ENCODE assay signal across 20 mouse cellular contexts in genomic region chr2:30768529-30768928, GRCm38 (mm10). TPM values are rescaled to one million over a fixed set of nuclear protein-coding genes. Genes with fewer than 3 reads are reported as not detected.
DNase-seq lines count a peak whose midpoint lies in the region; ATAC-seq and TF ChIP-seq lines count a peak whose summit lies in the region.
"Had no signal": no experiment of that assay in that cellular context is flagged by ENCODE, and none has a peak within 500 bp of the region (broad histone marks: within the 10 kb centered on the region; RNA-seq: fewer than 3 reads in every experiment).

No protein-coding gene starts in this region.

- H3K4me2 ChIP-seq in forebrain, postnatal 0 days (ENCODE audit: low read depth): no peak overlapping the region
- no peak overlapping the region for H3K4me2 ChIP-seq in hindbrain, embryonic 15.5 days
- no peak overlapping the region for H3K4me2 ChIP-seq in hindbrain, embryonic 16.5 days (ENCODE audit: low read length)
- no peak overlapping the region for H3K4me2 ChIP-seq in neural tube, embryonic 13.5 days
- H3K4me2 ChIP-seq in liver, embryonic 15.5 days: peak overlapping the region; percentile 21; the same call in 1 of the 2 replicates
- H3K4me2 ChIP-seq: embryonic facial prominence, embryonic 13.5 days; kidney, embryonic 15.5 days; limb, embryonic 15.5 days; lung, embryonic 14.5 days had no signal

- no peak for TF ChIP-seq CTCF in forebrain, postnatal 0 days (IDR thresholded peaks at IDR 0.05; ENCODE audit: low read depth)

- DNase-seq in forebrain, embryonic 10.5 days (ENCODE audit: extremely low spot score, low spot score): no peak
- no peak for DNase-seq in forebrain, postnatal 0 days
- no peak for DNase-seq in neural tube, embryonic 10.5 days (ENCODE audit: extremely low spot score, low spot score)
- DNase-seq in frontal cortex, postnatal 36 days (ENCODE audit: low spot score in 2 of 2): no peak
- DNase-seq: cerebellum, adult 8-10 months; heart, postnatal 14 days; layer of hippocampus, adult 9-11 months; lung, postnatal 14 days; right cerebral cortex, adult 18-20 months; thymus, postnatal 25 days had no signal

- no peak for ATAC-seq in forebrain, postnatal 0 days
- ATAC-seq in hindbrain, embryonic 15.5 days (ENCODE audit: low FRiP score, low read depth): no peak
- ATAC-seq in hindbrain, embryonic 16.5 days: no peak
- no peak for ATAC-seq in neural tube, embryonic 13.5 days (ENCODE audit: low read depth)
- ATAC-seq in liver, embryonic 15.5 days (ENCODE audit: insufficient read depth): no peak

- WGBS in forebrain, embryonic 10.5 days: 88% methylated on average over 5 of the region's 5 CpGs
- WGBS in forebrain, postnatal 0 days: 77% methylated on average over 5 of the region's 5 CpGs
- WGBS in hindbrain, embryonic 15.5 days: 87% methylated on average over 5 of the region's 5 CpGs
- 82% methylated on average over 5 of the region's 5 CpGs for WGBS in hindbrain, embryonic 16.5 days
- 83% methylated on average over 5 of the region's 5 CpGs for WGBS in neural tube, embryonic 13.5 days
- 36% methylated on average over 5 of the region's 5 CpGs for WGBS in liver, embryonic 15.5 days (ENCODE audit: insufficient replicate concordance)

- peak overlapping the region; percentile 65 for H3K27ac ChIP-seq in forebrain, embryonic 10.5 days
- H3K27ac ChIP-seq in forebrain, postnatal 0 days (ENCODE audit: low read depth, low read length): no peak overlapping the region
- 0 out of 2 replicates have a peak overlapping the region, but pooled peaks have one; percentile 6 for H3K27ac ChIP-seq in hindbrain, embryonic 15.5 days (replicated peaks)
- no peak overlapping the region for H3K27ac ChIP-seq in hindbrain, embryonic 16.5 days (ENCODE audit: low read depth, low read length)
- H3K27ac ChIP-seq in neural tube, embryonic 13.5 days (replicated peaks): peak overlapping the region; percentile 23; the same call in 1 of the 2 replicates
- peak overlapping the region; percentile 99 for H3K27ac ChIP-seq in liver, embryonic 15.5 days (replicated peaks)
- H3K27ac ChIP-seq: embryonic facial prominence, embryonic 13.5 days had no signal

- no peaks in the 10 kb centered on the region for H3K36me3 ChIP-seq in forebrain, embryonic 10.5 days (replicated peaks)
- no peaks in the 10 kb centered on the region for H3K36me3 ChIP-seq in forebrain, postnatal 0 days (ENCODE audit: insufficient read depth)
- H3K36me3 ChIP-seq in hindbrain, embryonic 15.5 days: no peaks in the 10 kb centered on the region
- H3K36me3 ChIP-seq in hindbrain, embryonic 16.5 days (ENCODE audit: control insufficient read depth, insufficient read depth, low read length): no peaks in the 10 kb centered on the region
- H3K36me3 ChIP-seq in neural tube, embryonic 13.5 days: no peaks in the 10 kb centered on the region
- no peaks in the 10 kb centered on the region for H3K36me3 ChIP-seq in liver, embryonic 15.5 days (replicated peaks)
- H3K36me3 ChIP-seq: embryonic facial prominence, embryonic 13.5 days; kidney, embryonic 15.5 days; limb, embryonic 15.5 days had no signal

- peaks cover 63% of the 10 kb centered on the region for H3K4me1 ChIP-seq in forebrain, embryonic 10.5 days
- H3K4me1 ChIP-seq in forebrain, postnatal 0 days (ENCODE audit: insufficient read depth): peaks cover 11% of the 10 kb centered on the region
- H3K4me1 ChIP-seq in hindbrain, embryonic 15.5 days (replicated peaks): peaks cover 31% of the 10 kb centered on the region
- peaks cover 22% of the 10 kb centered on the region for H3K4me1 ChIP-seq in hindbrain, embryonic 16.5 days (ENCODE audit: control insufficient read depth, insufficient read depth, low read depth, low read length)
- H3K4me1 ChIP-seq in neural tube, embryonic 13.5 days (replicated peaks): peaks cover 43% of the 10 kb centered on the region
- peaks cover 59% of the 10 kb centered on the region for H3K4me1 ChIP-seq in liver, embryonic 15.5 days (replicated peaks)

- H3K9ac ChIP-seq in forebrain, postnatal 0 days: no peak overlapping the region
- H3K9ac ChIP-seq in hindbrain, embryonic 15.5 days: no peak overlapping the region
- H3K9ac ChIP-seq in hindbrain, embryonic 16.5 days (ENCODE audit: low read depth, low read length): no peak overlapping the region
- no peak overlapping the region for H3K9ac ChIP-seq in neural tube, embryonic 13.5 days
- no peak overlapping the region for H3K9ac ChIP-seq in liver, embryonic 15.5 days
- H3K9ac ChIP-seq: kidney, embryonic 15.5 days; limb, embryonic 15.5 days; lung, embryonic 14.5 days had no signal

- no peak overlapping the region for H3K4me3 ChIP-seq in forebrain, embryonic 10.5 days
- H3K4me3 ChIP-seq in forebrain, postnatal 0 days (ENCODE audit: low read depth, low read length): no peak overlapping the region
- H3K4me3 ChIP-seq in hindbrain, embryonic 15.5 days: no peak overlapping the region
- H3K4me3 ChIP-seq in hindbrain, embryonic 16.5 days (ENCODE audit: low read length): no peak overlapping the region
- no peak overlapping the region for H3K4me3 ChIP-seq in neural tube, embryonic 13.5 days
- H3K4me3 ChIP-seq in liver, embryonic 15.5 days (replicated peaks): no peak overlapping the region
- H3K4me3 ChIP-seq: embryonic facial prominence, embryonic 13.5 days; kidney, embryonic 15.5 days; limb, embryonic 10.5 days; limb, embryonic 15.5 days had no signal

- peaks cover 11% of the 10 kb centered on the region for H3K9me3 ChIP-seq in forebrain, embryonic 10.5 days
- no peaks in the 10 kb centered on the region for H3K9me3 ChIP-seq in forebrain, postnatal 0 days (ENCODE audit: low read length)
- no peaks in the 10 kb centered on the region for H3K9me3 ChIP-seq in hindbrain, embryonic 15.5 days
- peaks cover 4% of the 10 kb centered on the region for H3K9me3 ChIP-seq in hindbrain, embryonic 16.5 days (ENCODE audit: control insufficient read depth, low read length)
- peaks cover 7% of the 10 kb centered on the region; the same call in 1 of the 2 replicates for H3K9me3 ChIP-seq in neural tube, embryonic 13.5 days
- H3K9me3 ChIP-seq in liver, embryonic 15.5 days (replicated peaks): no peaks in the 10 kb centered on the region
- H3K9me3 ChIP-seq: embryonic facial prominence, embryonic 13.5 days; kidney, embryonic 15.5 days; limb, embryonic 15.5 days had no signal

- 0 out of 2 replicates have a peak, but pooled peaks cover 3% of the 10 kb centered on the region for H3K27me3 ChIP-seq in forebrain, embryonic 10.5 days (ENCODE audit: poor library complexity, severe bottlenecking)
- H3K27me3 ChIP-seq in forebrain, postnatal 0 days (ENCODE audit: insufficient read depth, low read length): no peaks in the 10 kb centered on the region
- no peaks in the 10 kb centered on the region for H3K27me3 ChIP-seq in hindbrain, embryonic 15.5 days
- H3K27me3 ChIP-seq in hindbrain, embryonic 16.5 days (replicated peaks; ENCODE audit: control insufficient read depth, insufficient read depth, low read length): no peaks in the 10 kb centered on the region
- H3K27me3 ChIP-seq in neural tube, embryonic 13.5 days: no peaks in the 10 kb centered on the region
- peaks cover 16% of the 10 kb centered on the region; the same call in 1 of the 2 replicates for H3K27me3 ChIP-seq in liver, embryonic 15.5 days
- H3K27me3 ChIP-seq: embryonic facial prominence, embryonic 13.5 days; kidney, embryonic 15.5 days; limb, embryonic 15.5 days had no signal

RNA-seq across cellular contexts. Expression of gene 1700001O22Rik, which starts 34.9 kb away (rescaled TPM):
- polyA plus RNA-seq in forebrain, embryonic 10.5 days (2016; fragmentation: Nextera tagmentation; extraction: Ambion mirVana): 3.3 and 4.8 TPM in 2 replicates
- 0.77 and 1.8 TPM in 2 replicates for total RNA-seq in forebrain, postnatal 0 days (2014; rRNA removed)
- 1.4 and 1.5 TPM in 2 replicates for polyA plus RNA-seq in forebrain, postnatal 0 days (2015; fragmentation: Nextera tagmentation; extraction: Ambion mirVana)
- 1.3 and 1.8 TPM in 2 replicates for polyA plus RNA-seq in hindbrain, embryonic 15.5 days (2015; fragmentation: Nextera tagmentation; extraction: Ambion mirVana)
- polyA plus RNA-seq in hindbrain, embryonic 16.5 days (2015; fragmentation: Nextera tagmentation; extraction: Ambion mirVana): 1.4 and 1.5 TPM in 2 replicates
- 0.91 and 1.3 TPM in 2 replicates for polyA plus RNA-seq in neural tube, embryonic 13.5 days (2015; fragmentation: Nextera tagmentation; extraction: Ambion mirVana)
- not detected in 2 replicates for polyA plus RNA-seq in liver, embryonic 15.5 days (2015; fragmentation: Nextera tagmentation; extraction: Ambion mirVana)
- total RNA-seq: CH12.LX had no signal

RNA-seq across cellular contexts. Expression of gene Ntmt1, which starts 39.1 kb away (rescaled TPM):
- 124 and 131 TPM in 2 replicates for polyA plus RNA-seq in forebrain, embryonic 10.5 days (2016; fragmentation: Nextera tagmentation; extraction: Ambion mirVana)
- 87.6 and 105 TPM in 2 replicates for total RNA-seq in forebrain, postnatal 0 days (2014; rRNA removed)
- polyA plus RNA-seq in forebrain, postnatal 0 days (2015; fragmentation: Nextera tagmentation; extraction: Ambion mirVana): 106 and 107 TPM in 2 replicates
- polyA plus RNA-seq in hindbrain, embryonic 15.5 days (2015; fragmentation: Nextera tagmentation; extraction: Ambion mirVana): 99.8 and 110 TPM in 2 replicates
- 99.3 and 108 TPM in 2 replicates for polyA plus RNA-seq in hindbrain, embryonic 16.5 days (2015; fragmentation: Nextera tagmentation; extraction: Ambion mirVana)
- 101 and 107 TPM in 2 replicates for polyA plus RNA-seq in neural tube, embryonic 13.5 days (2015; fragmentation: Nextera tagmentation; extraction: Ambion mirVana)
- polyA plus RNA-seq in liver, embryonic 15.5 days (2015; fragmentation: Nextera tagmentation; extraction: Ambion mirVana): 26.0 and 27.5 TPM in 2 replicates

Comparison
In these comparisons a context has a peak if more than half of its experiments do, and no peak if none do; other contexts are left out.
1. H3K27ac ChIP-seq: peak in forebrain, embryonic 10.5 days (single experiment), hindbrain, embryonic 15.5 days (single experiment), neural tube, embryonic 13.5 days (single experiment) and liver, embryonic 15.5 days (single experiment); none in forebrain, postnatal 0 days (single experiment) and hindbrain, embryonic 16.5 days (single experiment).